Mouse (Mus musculus) hindbrain, postnatal 0 days (tissue): ENCODE measurements around the gene Glod5. TPM values are rescaled to one million over a fixed set of nuclear protein-coding genes. Genes with fewer than 3 reads are reported as not detected.
A peak's percentile ranks its signal among the peaks of the same experiment; 100 is the strongest.
"Not testable (repeated sequence)": the region's sequence is repeated elsewhere in the genome, so short reads cannot be mapped to it uniquely, and the experiment has no call there.

Source experiments
- ATAC-seq: fragments of 200-750 bp; cut with Nextera tagmentation; 2 replicates; pipeline ENCODE4 v1.8.0; 2017; ENCODE audit warnings: mild to moderate bottlenecking, moderate TSS enrichment, moderate library complexity
- DNase-seq: peaks from one replicate; pipeline ENCODE4 v3.0.0-alpha.2; 2015; ENCODE audit warnings: low spot score
- H3K27ac ChIP-seq: fragments of 300-500 bp; sonication (generic); 2 replicates; pipeline ENCODE4 v1.5.1; 2014; ENCODE audit warnings: mild to moderate bottlenecking
- H3K27me3 ChIP-seq: fragments of 300-500 bp; sonication (generic); 2 replicates; pipeline ENCODE4 v1.6.1; 2014; ENCODE audit warnings: low read length, mixed read lengths; ENCODE audit not compliant: insufficient read depth
- H3K36me3 ChIP-seq: fragments of 300-500 bp; sonication (generic); 2 replicates; pipeline ENCODE4 v1.6.1; 2014; ENCODE audit warnings: low read length, mixed read lengths; ENCODE audit not compliant: insufficient read depth
- H3K4me1 ChIP-seq: fragments of 300-500 bp; sonication (generic); 2 replicates; pipeline ENCODE4 v1.6.1; 2014; ENCODE audit warnings: antibody characterized with exemption, low read length, mixed read lengths; ENCODE audit not compliant: insufficient read depth
- H3K4me2 ChIP-seq: fragments of 300-500 bp; sonication (generic); 2 replicates; pipeline ENCODE4 v1.6.1; 2014; ENCODE audit warnings: low read depth, mild to moderate bottlenecking, low read length, moderate library complexity, mixed read lengths
- H3K4me3 ChIP-seq: fragments of 300-500 bp; sonication (generic); 2 replicates; pipeline ENCODE4 v1.5.1; 2014; ENCODE audit warnings: low read length
- H3K9ac ChIP-seq: fragments of 300-500 bp; sonication (generic); replicated peaks from 2 replicates; pipeline ENCODE4 v1.6.1; 2014; ENCODE audit warnings: mild to moderate bottlenecking, low read length, moderate library complexity, mixed read lengths
- H3K9me3 ChIP-seq: fragments of 300-500 bp; sonication (generic); 2 replicates; pipeline ENCODE4 v1.6.1; 2016; ENCODE audit warnings: low read length, mixed read lengths
- CTCF ChIP-seq: IDR thresholded peaks from 2 replicates; pipeline ENCODE4 v1.5.1; 2016; ENCODE audit warnings: antibody characterized with exemption, control low read depth, low read depth
- WGBS: fragments of 180-500 bp; shearing (Covaris S2); extraction: QIAGEN DNeasy Blood & Tissue Kit; methylation state at CpG from one replicate; pipeline ENCODE4 v1.1.7; 2014; 5-methylcytosine and 5-hydroxymethylcytosine counted together
- polyA plus RNA-seq: library from polyadenylated mRNA; unstranded; fragments of >200 nt; fragmentation: Nextera tagmentation; extraction: Ambion mirVana; gene quantifications from 2 replicates; pipeline ENCODE4 v1.2.1, GENCODE M21; 2015
- total RNA-seq: library from RNA; depleted of rRNA; stranded (reverse); fragments of >200 nt; gene quantifications from 2 replicates; pipeline ENCODE4 v1.2.3, GENCODE M21; 2014

Glod5 gene
- total and polyA plus RNA-seq, 2 experiments from 2014 or later: 1.2 TPM; not detected in 1

DNA sequence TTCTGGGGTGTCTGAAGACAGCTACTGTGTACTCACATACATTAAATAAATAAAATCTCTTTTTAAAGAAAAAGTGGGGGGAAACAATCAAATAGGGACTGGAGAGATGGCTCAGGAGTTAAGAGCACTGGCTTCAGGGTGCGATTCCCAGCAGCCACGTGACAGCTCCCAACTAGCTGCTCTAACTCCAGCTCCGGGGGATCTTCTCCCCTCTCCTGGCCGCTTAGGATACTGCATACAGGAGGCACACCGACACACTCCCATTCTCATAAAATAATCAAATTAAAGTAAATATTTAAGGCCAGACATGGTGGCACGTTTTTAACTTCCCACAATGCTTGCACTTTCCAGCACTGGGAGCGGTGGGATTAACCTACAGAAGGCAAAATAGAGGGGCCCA is 2.6 kb downstream of the Glod5 start:
- not testable (repeated sequence) for H3K36me3 ChIP-seq, ATAC-seq, H3K4me2 ChIP-seq, H3K4me3 ChIP-seq, H3K27ac ChIP-seq, DNase-seq, H3K9me3 ChIP-seq, H3K4me1 ChIP-seq, H3K27me3 ChIP-seq, H3K9ac ChIP-seq
- peak; percentile 24; the same call in 1 of the 2 replicates for TF ChIP-seq CTCF
- 25% methylated on average over 7 of the region's 7 CpGs for whole genome bisulfite sequencing

DNA sequence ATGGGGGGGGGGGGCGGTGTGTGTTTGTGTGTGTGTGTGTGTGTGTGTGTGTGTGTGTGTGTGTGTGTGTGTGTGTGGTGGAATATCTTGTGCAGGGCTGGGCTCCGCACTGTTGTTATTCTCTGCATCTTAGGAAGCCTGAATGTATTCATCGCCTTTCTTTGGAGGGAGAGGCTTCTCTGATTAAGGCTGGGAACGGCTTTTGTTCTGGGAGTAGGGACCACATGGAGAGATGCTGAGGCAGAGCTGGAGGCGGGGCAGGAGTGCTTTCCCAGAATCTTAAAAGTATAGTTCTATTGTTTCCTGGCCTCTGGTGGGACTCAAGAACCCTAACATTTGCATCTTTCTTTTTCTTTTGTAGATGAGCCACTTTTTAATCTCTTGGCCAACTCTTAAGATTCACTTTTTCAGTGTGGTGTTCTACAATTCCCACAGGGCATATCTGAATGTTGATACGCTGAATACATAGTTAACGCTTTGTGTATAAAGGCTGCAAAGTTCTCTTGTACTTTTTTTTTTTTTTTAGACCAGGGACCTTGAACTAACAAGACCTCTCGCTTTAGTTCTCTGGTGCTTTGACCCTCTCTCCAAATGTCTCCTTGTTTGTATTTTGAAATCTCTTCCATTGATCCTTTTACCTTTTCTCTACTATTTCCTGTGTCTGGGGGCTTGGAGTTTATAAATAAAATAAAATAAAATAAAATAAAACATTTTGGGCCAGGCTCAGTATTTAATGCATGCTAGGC is 4.5 kb downstream of the Glod5 start:
- no peak for DNase-seq
- H3K27ac ChIP-seq: no peak overlapping the region
- WGBS: 28% methylated on average over 7 of the region's 8 CpGs
- no peak overlapping the region for H3K4me2 ChIP-seq
- no peak overlapping the region for H3K4me3 ChIP-seq
- no peaks in the 10 kb centered on the region for H3K9me3 ChIP-seq
- no peak overlapping the region for H3K9ac ChIP-seq
- no peaks in the 10 kb centered on the region for H3K4me1 ChIP-seq
- no peak for TF ChIP-seq CTCF
- no peak for ATAC-seq
- H3K36me3 ChIP-seq: no peaks in the 10 kb centered on the region
- no peaks in the 10 kb centered on the region for H3K27me3 ChIP-seq

DNA sequence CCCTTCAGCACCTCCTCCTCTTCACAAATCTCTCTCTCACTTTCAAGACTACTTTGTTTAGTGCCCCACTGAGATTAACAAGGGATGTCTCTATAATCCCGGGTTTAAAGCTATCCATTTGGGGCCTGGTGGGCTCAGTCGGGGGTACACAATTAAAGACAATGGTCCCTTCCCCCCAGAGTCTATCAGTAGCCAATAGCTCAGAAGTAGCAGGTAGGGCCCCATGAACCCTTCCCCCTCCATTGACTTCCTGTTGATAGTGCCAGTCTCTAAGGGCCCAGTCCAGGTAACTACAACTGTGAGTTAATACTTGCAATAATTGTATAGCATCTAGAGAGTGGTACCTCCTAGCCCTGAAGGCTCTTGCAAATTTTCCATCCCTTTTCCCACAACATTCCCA is 5.1 kb downstream of the Glod5 start:
- DNase-seq (no peak), ATAC-seq (no peak)
- no peaks in the 10 kb centered on the region for H3K27me3 ChIP-seq
- no peak overlapping the region for H3K9ac ChIP-seq
- no peak overlapping the region for H3K27ac ChIP-seq
- H3K9me3 ChIP-seq: no peaks in the 10 kb centered on the region
- 15% methylated on average over 2 of the region's 2 CpGs for WGBS
- no peaks in the 10 kb centered on the region for H3K36me3 ChIP-seq
- H3K4me3 ChIP-seq: no peak overlapping the region
- H3K4me2 ChIP-seq: no peak overlapping the region
- TF ChIP-seq CTCF: no peak
- H3K4me1 ChIP-seq: no peaks in the 10 kb centered on the region

DNA sequence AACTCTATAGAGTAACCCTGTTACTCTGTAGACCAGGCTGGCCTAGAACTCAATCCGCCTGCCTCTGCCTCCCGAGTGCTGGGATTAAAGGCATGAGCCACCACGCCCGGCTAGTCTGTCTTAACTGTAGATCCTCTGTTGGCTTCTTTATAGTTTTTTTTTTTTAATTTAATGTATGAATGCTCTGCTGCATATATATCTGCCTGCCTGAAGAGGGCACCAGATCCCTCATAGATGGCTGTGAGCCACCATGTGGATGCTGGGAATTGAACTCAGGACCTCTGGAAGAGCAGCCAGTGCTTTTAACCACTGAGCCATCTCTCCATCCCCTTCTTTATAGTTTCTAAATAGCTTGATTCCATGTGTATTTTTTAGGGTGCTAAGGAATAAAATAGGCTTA is 8.9 kb downstream of the Glod5 start:
- DNase-seq, H3K27ac ChIP-seq, H3K36me3 ChIP-seq, H3K4me3 ChIP-seq, H3K9ac ChIP-seq, H3K4me2 ChIP-seq, H3K4me1 ChIP-seq, ATAC-seq, H3K9me3 ChIP-seq, H3K27me3 ChIP-seq: not testable (repeated sequence)
- WGBS: 91% methylated on average over 4 of the region's 4 CpGs

DNA sequence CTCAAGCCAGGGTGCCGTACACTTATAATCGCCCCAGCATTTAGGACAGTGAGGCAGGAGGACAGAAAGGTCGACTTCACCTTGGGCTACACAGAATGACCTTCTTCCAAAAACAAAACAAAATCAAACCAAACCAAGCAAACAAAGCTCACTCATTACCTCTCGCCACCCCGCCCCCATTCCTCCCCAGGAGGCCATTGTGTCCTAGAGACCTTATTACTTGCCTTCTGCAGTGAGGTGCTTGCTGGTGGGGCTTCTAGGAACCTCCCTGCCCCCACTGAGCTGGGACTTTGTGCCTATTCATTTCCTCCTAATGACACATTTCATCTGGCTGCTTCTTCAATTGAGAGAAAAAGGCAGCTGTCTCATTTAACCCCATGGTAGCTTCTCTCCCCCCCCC is 9.7 kb downstream of the Glod5 start:
- Histone ChIP-seq H3K27me3 (no peaks in the 10 kb centered on the region), H3K9ac (no peak overlapping the region), H3K4me1 (no peaks in the 10 kb centered on the region), H3K36me3 (no peaks in the 10 kb centered on the region), H3K9me3 (no peaks in the 10 kb centered on the region), H3K4me3 (no peak overlapping the region), H3K27ac (no peak overlapping the region), H3K4me2 (no peak overlapping the region)
- DNase-seq: no peak
- ATAC-seq: no peak
- no peak for TF ChIP-seq CTCF
- WGBS: 33% methylated on average over 5 of the region's 5 CpGs

DNA sequence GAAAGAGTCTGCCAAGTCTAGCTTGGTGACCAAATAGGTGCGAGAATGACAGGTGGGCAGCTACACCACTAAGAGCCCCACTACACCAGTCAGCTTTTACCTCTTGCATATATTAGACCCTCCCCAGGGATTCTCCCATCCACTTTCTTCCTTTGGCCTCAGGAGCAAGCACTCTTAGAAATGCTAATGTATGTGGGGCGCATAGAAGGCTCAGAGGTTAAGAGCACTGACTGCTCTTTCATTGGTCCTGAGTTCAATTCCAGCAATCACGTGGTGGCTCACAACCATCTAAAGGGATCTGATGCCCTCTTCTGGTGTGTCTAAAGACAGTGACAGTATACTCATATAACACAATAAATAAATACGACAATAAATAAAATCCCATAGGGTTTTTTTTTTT is 15.3 kb downstream of the Glod5 start:
- H3K4me2 ChIP-seq: no peak overlapping the region
- no peaks in the 10 kb centered on the region for H3K9me3 ChIP-seq
- no peak overlapping the region for H3K4me3 ChIP-seq
- no peaks in the 10 kb centered on the region for H3K27me3 ChIP-seq
- TF ChIP-seq CTCF: no peak
- H3K36me3 ChIP-seq: no peaks in the 10 kb centered on the region
- no peaks in the 10 kb centered on the region for H3K4me1 ChIP-seq
- ATAC-seq (no peak), DNase-seq (no peak)
- WGBS: 54% methylated on average over 4 of the region's 4 CpGs
- H3K9ac ChIP-seq: no peak overlapping the region
- H3K27ac ChIP-seq: no peak overlapping the region

DNA sequence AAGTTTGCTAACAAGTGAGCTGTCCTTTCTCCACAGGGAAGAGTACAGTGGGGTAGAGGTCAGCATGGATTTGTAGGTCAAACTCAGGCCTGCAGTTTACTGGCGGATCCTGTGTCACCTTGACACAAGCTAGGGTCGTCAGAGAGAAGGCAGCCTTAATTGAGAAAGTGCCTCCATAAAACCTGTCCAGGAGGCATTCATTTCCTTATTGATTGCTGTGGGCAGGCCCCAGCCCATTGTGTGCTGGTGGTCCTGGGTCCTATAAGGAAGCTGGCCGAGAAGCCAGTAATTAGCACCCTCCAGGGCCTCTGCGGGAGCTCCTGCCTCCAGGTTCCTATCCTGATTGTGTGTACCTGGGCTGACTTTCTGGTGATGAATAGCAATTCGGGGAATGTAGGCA is 16.3 kb downstream of the Glod5 start:
- no peak for TF ChIP-seq CTCF
- H3K4me3 ChIP-seq: no peak overlapping the region
- 38% methylated on average over 5 of the region's 5 CpGs for WGBS
- no peak overlapping the region for H3K9ac ChIP-seq
- H3K36me3 ChIP-seq: no peaks in the 10 kb centered on the region
- H3K4me2 ChIP-seq: no peak overlapping the region
- H3K4me1 ChIP-seq: no peaks in the 10 kb centered on the region
- H3K27ac ChIP-seq: no peak overlapping the region
- H3K9me3 ChIP-seq: no peaks in the 10 kb centered on the region
- no peaks in the 10 kb centered on the region for H3K27me3 ChIP-seq
- DNase-seq (no peak), ATAC-seq (no peak)
